Mouse (Mus musculus) heart, embryonic 14.5 days (tissue): Measurements from ENCODE around the gene Tmem107. TPM values are rescaled to one million over a fixed set of nuclear protein-coding genes. Genes with fewer than 3 reads are reported as not detected.

Experiments
- ATAC-seq: fragments of 200-750 bp; cut with Nextera tagmentation; 2 replicates; pipeline ENCODE4 v1.8.0; 2017; ENCODE audit warnings: low read depth, moderate TSS enrichment; ENCODE audit not compliant: insufficient number of reproducible peaks, insufficient read depth, low FRiP score
- H3K27ac ChIP-seq, 2 experiments: fragments of 200-500 bp in 1 of 2; fragments of 300-500 bp in 1 of 2; sonication (generic) in 1 of 2; replicated peaks in 1 of 2; 2 replicates each; pipeline ENCODE4 v1.5.1; 2012 to 2014; ENCODE audit warnings: low read depth in 2 of 2, low read length in 2 of 2, control low read depth in 1 of 2, mild to moderate bottlenecking in 1 of 2, mixed read lengths in 1 of 2; ENCODE audit not compliant: control insufficient read depth in 1 of 2, insufficient read depth in 1 of 2
- H3K27me3 ChIP-seq: fragments of 300-500 bp; sonication (generic); 2 replicates; pipeline ENCODE4 v1.6.1; 2014; ENCODE audit warnings: mild to moderate bottlenecking, low read length, control low read depth; ENCODE audit not compliant: control insufficient read depth, insufficient read depth
- H3K36me3 ChIP-seq: fragments of 300-500 bp; sonication (generic); 2 replicates; pipeline ENCODE4 v1.6.1; 2014; ENCODE audit warnings: mild to moderate bottlenecking, control low read depth, low read length, mixed read lengths; ENCODE audit not compliant: control insufficient read depth, insufficient read depth
- H3K4me1 ChIP-seq, 2 experiments: fragments of 200-500 bp in 1 of 2; fragments of 300-500 bp in 1 of 2; sonication (generic) in 1 of 2; 2 replicates each; pipeline ENCODE4 v1.6.1; 2012 to 2014; ENCODE audit warnings: low read length in 2 of 2, control low read depth in 1 of 2, mixed read lengths in 1 of 2; ENCODE audit not compliant: control insufficient read depth in 2 of 2, insufficient read depth in 2 of 2
- H3K4me2 ChIP-seq: fragments of 300-500 bp; sonication (generic); 2 replicates; pipeline ENCODE4 v1.6.1; 2014; ENCODE audit warnings: mild to moderate bottlenecking, low read length
- H3K4me3 ChIP-seq, 2 experiments: fragments of 200-500 bp in 1 of 2; fragments of 300-500 bp in 1 of 2; sonication (generic) in 1 of 2; 2 replicates each; pipeline ENCODE4 v1.5.1; 2012 to 2014; ENCODE audit warnings: low read length in 2 of 2, mild to moderate bottlenecking in 2 of 2, control low read depth in 1 of 2, low read depth in 1 of 2, moderate library complexity in 1 of 2; ENCODE audit not compliant: control insufficient read depth in 1 of 2, insufficient read depth in 1 of 2
- H3K9ac ChIP-seq: fragments of 300-500 bp; sonication (generic); 2 replicates; pipeline ENCODE4 v1.6.1; 2014; ENCODE audit warnings: mild to moderate bottlenecking, low read length
- H3K9me3 ChIP-seq: fragments of 300-500 bp; sonication (generic); 2 replicates; pipeline ENCODE4 v1.6.1; 2016; ENCODE audit warnings: low read length, control low read depth; ENCODE audit not compliant: control insufficient read depth
- WGBS: fragments of 180-500 bp; shearing (Covaris S2); extraction: QIAGEN DNeasy Blood & Tissue Kit; methylation state at CpG from one replicate; pipeline ENCODE4 v1.1.7; 2014; 5-methylcytosine and 5-hydroxymethylcytosine counted together
- polyA plus RNA-seq: library from polyadenylated mRNA; unstranded; fragments of >200 nt; fragmentation: Nextera tagmentation; extraction: Ambion mirVana; gene quantifications from 2 replicates; pipeline ENCODE4 v1.2.1, GENCODE M21; 2014

The Tmem107 gene
- polyA plus RNA-seq, 1 experiment from 2014 or later: 33.5 TPM

DNA sequence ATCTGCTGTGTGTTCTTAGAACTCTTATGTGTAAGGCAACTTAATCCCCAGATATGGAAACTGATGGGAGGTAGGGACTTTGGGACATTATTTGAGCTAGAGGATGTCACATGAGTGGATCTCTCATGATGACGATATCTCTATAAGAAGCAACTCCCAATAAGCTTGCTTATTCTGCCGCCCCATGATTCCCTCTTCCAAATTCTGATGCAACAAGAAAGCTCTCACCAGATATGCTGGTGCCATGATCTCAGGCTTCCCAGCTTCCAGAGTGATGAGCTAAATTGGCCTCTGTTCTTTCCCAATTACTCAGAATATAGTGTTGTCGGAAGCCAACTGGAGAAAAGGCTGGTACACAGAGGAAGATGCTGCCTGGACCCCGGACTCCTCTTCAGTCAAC lies 41.3 kb downstream of the Tmem107 start:
- Histone ChIP-seq H3K4me1 (peaks cover 5 to 17% of the 10 kb centered on the region in 2 experiments), H3K9ac (no peak overlapping the region), H3K27ac (peak overlapping the region in 1 of 2 experiments; percentile 78; a peak in 2 of 4 replicates), H3K36me3 (peaks cover 30% of the 10 kb centered on the region), H3K27me3 (no peaks in the 10 kb centered on the region), H3K9me3 (no peaks in the 10 kb centered on the region), H3K4me3 (no peak overlapping the region), H3K4me2 (peak overlapping the region; percentile 70)
- ATAC-seq: no peak
- 42% methylated on average over 4 of the region's 4 CpGs for WGBS

DNA sequence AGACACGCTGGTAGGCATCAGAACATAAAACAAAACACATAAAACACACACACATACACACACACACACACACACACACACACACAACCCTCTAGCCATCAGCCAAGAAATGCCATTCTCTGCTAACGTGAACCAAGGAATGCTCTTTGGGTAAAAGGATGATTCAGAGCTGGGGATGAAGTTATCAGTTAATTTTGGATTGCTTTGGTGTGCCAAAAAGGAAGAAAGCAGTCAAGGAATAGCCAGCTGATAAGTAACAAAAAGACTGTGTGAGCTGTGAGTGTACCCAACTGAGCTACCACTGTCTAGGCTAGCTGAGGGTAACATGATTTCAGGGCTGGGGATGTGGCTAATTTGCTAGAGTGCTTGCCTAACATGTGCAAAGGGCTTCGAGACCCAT lies 43.4 kb downstream of the Tmem107 start:
- 55% methylated on average over 3 of the region's 3 CpGs for WGBS
- Histone ChIP-seq H3K9me3 (no peaks in the 10 kb centered on the region), H3K4me2 (no peak overlapping the region), H3K4me1 (peaks cover 9 to 26% of the 10 kb centered on the region in 2 experiments), H3K36me3 (peaks cover 9% of the 10 kb centered on the region), H3K27me3 (no peaks in the 10 kb centered on the region), H3K4me3 (no peak overlapping the region), H3K9ac (no peak overlapping the region), H3K27ac (no peak overlapping the region)
- ATAC-seq: no peak

DNA sequence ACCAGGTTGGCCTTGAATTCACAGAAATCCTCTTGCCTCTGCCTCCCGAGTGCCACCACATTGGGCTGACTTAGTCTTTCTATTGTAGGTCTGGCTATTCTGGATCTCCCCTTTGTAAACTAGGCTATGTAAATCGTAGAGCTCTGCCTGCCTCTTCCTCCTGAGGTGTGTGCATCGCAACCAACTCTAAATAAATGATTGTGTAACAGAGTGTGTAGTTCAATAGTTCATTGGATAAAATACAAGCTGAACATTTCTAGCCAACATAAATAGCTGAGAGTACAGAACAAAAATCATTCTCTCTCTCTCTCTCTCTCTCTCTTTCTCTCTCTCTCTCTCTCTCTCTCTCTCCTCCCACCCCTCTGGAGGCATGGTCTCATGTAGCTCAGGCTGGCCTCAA lies 44.0 kb downstream of the Tmem107 start:
- H3K9ac ChIP-seq: no peak overlapping the region
- no peaks in the 10 kb centered on the region for H3K27me3 ChIP-seq
- no peak overlapping the region for H3K4me3 ChIP-seq
- peaks cover 3% of the 10 kb centered on the region for H3K36me3 ChIP-seq
- H3K4me1 ChIP-seq: peaks cover 11 to 31% of the 10 kb centered on the region in 2 experiments
- H3K27ac ChIP-seq: no peak overlapping the region
- 81% methylated on average over 3 of the region's 3 CpGs for WGBS
- no peak for ATAC-seq
- H3K4me2 ChIP-seq: no peak overlapping the region
- no peaks in the 10 kb centered on the region for H3K9me3 ChIP-seq

DNA sequence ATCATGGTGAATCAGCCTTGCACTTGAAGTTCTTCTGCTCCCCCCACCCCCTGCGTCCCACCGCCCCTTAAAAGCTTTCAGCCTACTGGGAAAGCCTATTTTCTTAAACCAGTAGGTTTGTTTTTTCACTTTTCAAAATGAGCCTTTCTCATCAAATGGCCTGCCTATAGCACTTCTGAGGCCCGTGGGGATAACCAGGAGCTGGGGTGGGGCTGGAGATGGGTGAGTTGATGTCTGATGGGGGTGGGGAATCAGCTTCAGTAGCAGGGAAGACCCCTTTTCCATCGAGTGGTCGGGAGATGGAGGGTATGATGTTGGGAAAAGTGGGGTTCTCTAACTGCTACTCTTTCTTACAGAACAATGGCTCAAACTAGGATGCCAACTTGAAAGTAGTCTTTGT lies 46.2 kb downstream of the Tmem107 start:
- no peaks in the 10 kb centered on the region for H3K36me3 ChIP-seq
- WGBS: 54% methylated on average over 5 of the region's 5 CpGs
- peak overlapping the region in 1 of 2 experiments; percentile 81; a peak in 1 of 4 replicates for H3K4me3 ChIP-seq
- peak overlapping the region; percentile 84 for H3K4me2 ChIP-seq
- H3K4me1 ChIP-seq: peaks cover 13 to 36% of the 10 kb centered on the region in 2 experiments
- H3K9ac ChIP-seq: no peak overlapping the region
- no peak for ATAC-seq
- no peaks in the 10 kb centered on the region for H3K9me3 ChIP-seq
- no peaks in the 10 kb centered on the region for H3K27me3 ChIP-seq
- no peak overlapping the region for H3K27ac ChIP-seq

DNA sequence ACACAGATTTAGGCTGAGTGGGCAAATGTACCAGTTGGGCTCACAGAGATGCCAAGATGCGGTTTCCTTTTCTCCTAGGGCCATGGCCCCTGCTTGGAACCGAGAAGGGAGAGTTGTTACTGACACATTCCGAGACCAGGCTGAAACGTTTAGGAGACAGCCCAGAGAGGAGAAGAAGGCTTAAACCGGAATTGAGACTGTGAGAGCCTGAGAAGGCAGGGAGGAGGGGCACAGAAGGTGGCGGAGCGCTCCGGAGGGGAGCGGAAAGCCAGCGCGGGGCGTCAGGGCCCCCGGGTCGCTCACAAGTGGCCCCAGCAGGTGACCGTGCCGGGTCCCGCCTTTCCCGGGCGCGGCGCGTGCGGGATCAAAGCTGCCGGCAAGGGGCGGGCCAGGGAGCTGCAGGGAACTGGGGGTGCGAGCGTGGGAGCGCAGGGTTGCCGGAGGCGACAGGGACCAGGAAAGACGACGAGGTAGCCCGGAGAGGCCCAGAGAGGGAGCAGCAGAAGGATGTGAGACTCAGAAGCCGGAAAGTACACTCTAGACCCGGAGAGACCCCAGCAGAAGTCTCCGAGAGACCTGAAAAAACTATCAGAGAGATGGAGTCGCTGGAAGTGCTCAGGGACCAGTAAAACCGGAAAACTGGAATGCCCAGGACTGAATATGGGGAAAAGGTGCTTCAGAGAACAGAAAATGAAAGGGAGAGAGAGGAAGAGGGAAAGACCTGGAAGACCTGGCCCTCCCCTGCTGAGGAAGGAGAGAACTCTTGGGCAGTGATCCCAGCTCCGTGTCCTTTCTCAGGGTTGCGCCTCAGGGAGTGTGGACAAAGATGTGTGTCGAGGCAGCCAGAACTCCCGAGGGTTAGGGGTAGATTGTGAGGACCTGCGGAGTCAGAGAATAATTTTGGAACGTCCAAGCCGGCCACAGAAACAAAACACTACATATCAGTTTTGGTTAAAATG lies 47.4 kb downstream of the Tmem107 start:
- no peaks in the 10 kb centered on the region for H3K36me3 ChIP-seq
- H3K4me3 ChIP-seq: peak overlapping the region; percentile 72 to 81
- H3K4me2 ChIP-seq: peak overlapping the region; percentile 84
- under 1% methylated on average over 45 of the region's 45 CpGs for WGBS
- ATAC-seq: no peak
- H3K9me3 ChIP-seq: no peaks in the 10 kb centered on the region
- peak overlapping the region; percentile 84 for H3K9ac ChIP-seq
- H3K27me3 ChIP-seq: no peaks in the 10 kb centered on the region
- H3K4me1 ChIP-seq: peaks cover 10 to 28% of the 10 kb centered on the region in 2 experiments
- H3K27ac ChIP-seq: peak overlapping the region; percentile 75 to 90

DNA sequence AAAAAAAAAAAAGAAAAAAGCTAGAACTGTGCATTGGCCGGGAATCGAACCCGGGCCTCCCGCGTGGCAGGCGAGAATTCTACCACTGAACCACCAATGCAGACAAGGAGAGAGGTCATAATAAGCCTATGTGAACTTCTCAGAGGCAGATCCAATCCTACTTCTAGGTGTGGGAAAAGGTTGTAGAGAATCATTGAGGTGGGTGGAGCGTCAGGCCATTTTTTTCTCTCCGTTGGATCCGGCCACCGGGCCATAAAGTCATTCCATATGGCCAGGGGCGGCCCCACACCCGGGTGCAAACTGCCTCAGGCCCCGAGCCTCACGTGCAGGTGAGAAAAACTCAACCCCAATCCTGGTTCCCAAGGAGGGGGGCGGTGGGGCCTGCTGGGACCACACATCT lies 48.2 kb downstream of the Tmem107 start:
- peak overlapping the region; percentile 84 for H3K4me2 ChIP-seq
- H3K36me3 ChIP-seq: no peaks in the 10 kb centered on the region
- peak overlapping the region in 1 of 2 experiments; percentile 90; a peak in 1 of 4 replicates for H3K27ac ChIP-seq
- H3K9me3 ChIP-seq: no peaks in the 10 kb centered on the region
- H3K27me3 ChIP-seq: no peaks in the 10 kb centered on the region
- peak overlapping the region; percentile 72 to 81 for H3K4me3 ChIP-seq
- 4% methylated on average over 15 of the region's 15 CpGs for WGBS
- no peak for ATAC-seq
- peak overlapping the region; percentile 84 for H3K9ac ChIP-seq
- peaks cover 10 to 28% of the 10 kb centered on the region in 2 experiments for H3K4me1 ChIP-seq

DNA sequence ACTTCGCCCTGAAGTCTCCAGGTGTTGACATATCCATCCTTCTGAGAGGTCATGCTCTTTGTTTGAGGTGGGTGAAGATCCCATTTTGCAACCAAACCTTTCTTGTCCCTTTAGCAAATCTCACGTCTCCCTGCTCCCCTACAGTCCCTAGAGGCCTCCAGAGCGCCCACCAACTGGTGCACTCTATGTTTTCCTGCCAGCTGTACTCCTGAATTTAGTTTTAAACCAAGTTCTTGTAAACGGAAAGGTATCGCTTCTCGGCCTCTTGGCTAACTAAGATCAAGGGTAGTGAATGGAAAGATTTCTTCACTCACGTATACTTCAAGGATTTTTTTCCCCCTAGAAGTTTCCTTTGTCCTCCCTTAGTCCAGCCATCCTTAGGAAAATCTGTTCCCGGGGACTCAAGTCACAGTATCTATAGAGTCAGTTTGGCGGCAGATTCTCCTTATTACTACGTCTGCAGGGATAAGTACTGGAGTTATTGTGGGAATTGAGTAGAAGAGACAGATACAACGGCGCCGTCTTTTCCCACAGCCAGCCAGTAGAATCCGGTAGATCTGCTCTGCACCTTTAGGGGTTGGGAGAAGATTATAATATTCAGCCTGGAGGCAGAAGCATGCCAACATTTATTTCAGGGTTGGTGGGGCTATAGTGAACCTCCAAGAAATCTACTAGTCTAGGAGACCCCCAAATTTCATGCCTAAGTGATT lies 49.0 kb downstream of the Tmem107 start:
- no peaks in the 10 kb centered on the region for H3K27me3 ChIP-seq
- no peaks in the 10 kb centered on the region for H3K9me3 ChIP-seq
- peak overlapping the region; percentile 84 for H3K9ac ChIP-seq
- H3K4me3 ChIP-seq: peak overlapping the region in 1 of 2 experiments; percentile 73; a peak in 2 of 4 replicates
- ATAC-seq: no peak
- 42% methylated on average over 14 of the region's 14 CpGs for WGBS
- peak overlapping the region; percentile 84 for H3K4me2 ChIP-seq
- no peaks in the 10 kb centered on the region for H3K36me3 ChIP-seq
- no peak overlapping the region for H3K27ac ChIP-seq
- peaks cover 10 to 28% of the 10 kb centered on the region in 2 experiments for H3K4me1 ChIP-seq
